Mouse (Mus musculus): ENCODE data around the gene Zfp472.
A peak's percentile ranks its signal among the peaks of the same experiment; 100 is the strongest.

Gene Zfp472

DNA sequence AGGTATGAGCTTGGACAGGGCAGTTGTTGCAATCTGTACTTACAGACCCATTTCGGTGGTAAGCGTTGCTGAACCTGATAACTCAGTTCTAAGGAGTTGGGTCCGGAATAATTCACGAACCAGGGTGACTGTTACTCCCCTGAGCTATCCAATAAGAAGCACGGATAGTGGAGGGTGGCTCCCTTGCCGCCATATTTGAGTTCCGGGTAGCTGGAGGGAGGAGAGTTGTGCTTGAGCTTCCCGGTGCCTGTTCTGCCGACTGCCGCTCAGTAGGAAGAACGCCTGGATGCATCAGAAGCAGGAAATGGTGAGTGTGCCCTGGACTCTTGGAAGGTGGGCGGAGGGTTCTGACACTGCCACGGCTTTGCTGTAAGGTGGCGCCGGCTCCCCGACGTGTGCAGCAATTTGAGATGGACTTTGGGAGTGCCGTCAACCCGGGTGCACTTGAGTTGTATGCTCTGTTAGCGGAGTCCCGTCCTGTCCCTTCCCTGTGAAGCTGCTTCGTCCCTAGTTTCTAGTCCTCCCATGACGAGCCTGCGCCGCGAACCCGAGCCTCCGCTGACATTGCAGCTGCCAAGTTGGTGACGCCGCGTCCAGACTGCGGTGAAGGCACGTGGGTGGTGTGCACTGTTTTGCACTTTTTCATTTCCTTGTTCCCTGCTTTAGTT, at the start of gene Zfp472:
TSS of gene Zfp472 (plus strand) at position 192 of the 668 bp plus-strand sequence.
- peak; percentile 85 to 92 for DNase-seq

DNA sequence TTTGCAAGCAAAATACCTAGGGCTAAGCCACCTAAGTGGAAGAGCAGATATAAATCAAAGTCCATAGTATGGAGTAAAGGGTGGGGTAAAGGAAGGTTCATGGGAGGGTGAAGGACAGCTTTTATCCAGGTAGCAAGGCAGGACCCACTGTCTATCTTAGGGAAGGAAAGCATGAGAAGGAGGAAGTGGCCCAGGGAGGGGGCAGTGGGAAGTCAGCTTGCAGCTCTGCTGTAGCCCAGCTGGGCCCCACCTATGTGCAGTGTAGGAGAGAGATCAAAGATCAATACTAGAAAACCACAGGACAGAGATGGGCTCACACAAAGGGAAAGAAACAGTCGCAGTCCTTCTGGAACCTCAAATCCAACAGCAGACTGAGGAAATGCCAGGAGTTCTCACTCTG, 49.5 kb upstream of the Zfp472 start:
- DNase-seq, result no peak

DNA sequence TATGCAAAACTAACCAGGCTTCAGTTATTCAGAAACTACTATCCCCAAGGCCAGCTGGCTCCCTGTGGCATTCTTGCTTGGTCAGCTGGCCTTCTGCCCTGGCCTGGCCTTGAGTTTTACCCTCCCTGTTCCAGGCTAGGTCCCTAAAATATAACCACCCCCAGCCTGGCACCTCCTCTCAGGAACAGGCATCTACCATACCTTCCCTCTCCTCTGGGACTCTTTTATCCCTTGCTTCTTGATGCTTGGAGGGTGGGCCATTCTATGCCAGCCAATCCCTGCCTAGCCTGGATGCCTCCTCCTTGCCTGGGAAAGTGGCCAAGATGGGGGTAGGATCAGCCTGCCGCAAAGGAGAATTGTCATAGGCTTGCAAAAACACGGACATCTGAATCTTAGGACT, 48.5 kb upstream of the Zfp472 start, which contains the start of gene Cyp4f14:
TSS of gene Cyp4f14 (minus strand) at position 212 of the 400 bp plus-strand sequence.
- peak; percentile 45 for DNase-seq

DNA sequence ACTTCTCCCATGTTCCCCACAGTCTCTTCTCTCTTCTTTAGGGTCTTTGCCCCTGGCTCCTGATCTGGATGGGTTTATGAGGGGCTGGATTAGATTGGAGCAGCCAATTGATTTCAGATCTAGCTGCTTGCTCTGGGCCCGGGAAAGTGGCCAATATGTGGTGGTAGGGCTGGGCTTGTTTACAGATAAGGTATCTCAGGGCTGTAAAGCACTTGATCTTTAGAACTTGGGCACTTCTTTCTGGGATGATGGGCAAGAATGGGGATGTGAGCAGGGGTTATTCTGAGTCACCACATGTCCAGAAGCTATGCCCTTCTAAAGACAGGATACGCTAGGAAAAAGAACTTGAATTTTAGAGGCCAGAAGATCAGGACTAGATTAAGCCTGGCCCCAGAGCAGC, 46.5 kb upstream of the Zfp472 start:
- DNase-seq, result no peak

DNA sequence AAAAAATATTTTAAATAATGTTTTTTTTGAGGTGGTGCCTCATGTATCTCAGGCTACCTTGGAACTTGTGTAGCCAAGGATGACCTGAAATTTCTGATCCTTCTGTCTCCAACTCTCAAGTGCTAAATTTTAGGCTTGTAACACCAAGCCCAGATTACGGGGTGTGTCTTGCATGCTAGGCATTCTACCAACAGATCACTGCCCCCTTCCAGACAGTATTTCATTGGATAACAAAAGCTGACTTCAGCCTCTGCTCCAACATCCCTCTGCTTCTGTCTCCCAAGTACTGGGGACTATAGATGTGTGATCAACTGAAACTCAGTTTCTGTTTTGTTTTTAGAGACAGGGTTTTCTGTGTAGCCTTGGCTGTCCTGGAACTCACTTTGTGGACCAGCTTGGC, 41.9 kb upstream of the Zfp472 start:
- DNase-seq, result no peak

DNA sequence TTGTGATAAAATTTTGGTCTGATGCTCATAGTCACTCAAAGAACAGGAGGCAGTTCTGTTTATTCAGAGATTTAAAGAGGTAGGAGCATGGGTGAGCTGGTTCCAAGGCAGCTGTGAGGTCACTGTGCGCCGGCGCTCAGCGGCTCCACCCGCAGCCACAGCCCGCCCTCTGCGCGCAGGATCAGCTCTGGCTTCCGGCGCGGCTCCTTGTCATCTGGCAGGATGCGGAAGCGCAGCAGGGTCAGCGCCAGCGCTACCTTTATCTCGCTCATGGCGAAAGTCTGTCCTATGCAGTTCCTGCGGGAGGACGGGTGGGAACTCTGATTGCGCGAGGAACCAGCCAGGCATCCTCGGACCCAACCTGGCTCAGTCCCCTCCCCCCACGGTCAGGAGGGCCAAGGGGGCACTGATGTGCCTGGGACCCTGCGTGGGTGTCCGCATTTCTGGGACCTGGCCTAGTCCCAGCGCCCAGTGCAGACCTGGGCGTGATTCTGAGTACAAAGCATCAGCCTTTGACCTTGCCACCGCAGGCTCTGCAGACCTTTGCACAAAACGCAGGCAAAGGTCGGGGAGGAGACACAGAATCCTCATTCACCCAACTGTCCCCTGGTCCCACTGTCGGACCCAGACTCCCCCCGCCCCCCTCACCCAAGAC, 40.8 kb upstream of the Zfp472 start:
- peak; percentile 69 to 77 for DNase-seq

DNA sequence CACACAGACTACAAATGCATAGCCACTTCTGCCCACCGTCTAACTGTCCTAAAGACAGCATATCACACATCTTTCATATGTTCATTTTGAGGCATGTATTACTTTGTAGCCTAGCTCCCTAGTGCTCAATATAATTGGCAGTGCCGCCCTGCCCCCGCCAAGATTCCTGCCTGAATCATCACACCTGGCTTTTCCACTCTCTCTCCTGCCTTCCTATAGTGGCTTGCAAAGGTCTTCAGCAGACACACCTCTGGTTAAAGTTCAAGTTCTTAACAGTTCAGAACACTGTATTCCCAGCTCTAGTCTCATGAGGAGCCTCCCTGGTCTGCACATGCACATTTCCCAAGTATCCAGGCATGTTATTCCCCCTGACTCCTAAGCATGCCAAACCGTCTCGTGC, 37.8 kb upstream of the Zfp472 start:
- no peak for DNase-seq

DNA sequence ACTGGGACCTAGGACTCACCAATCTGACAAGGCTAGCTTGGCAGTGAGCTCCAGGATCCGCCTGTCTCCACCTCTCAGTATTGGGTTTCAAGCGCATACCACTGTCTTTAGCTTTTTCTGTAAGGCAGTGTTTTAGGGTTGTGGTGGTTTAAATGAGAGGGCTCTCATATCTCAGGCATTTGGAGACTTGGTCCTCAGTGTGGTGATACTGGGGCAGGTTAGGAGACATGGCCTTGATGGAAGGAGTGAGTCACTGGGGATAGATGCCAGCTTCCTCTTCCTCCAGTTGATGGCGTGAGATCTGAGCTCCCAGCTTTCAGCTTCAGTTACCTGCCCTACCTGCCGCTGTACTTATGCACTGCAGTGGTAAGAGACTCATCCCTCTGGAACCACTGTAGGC, 25.8 kb upstream of the Zfp472 start:
- no peak for DNase-seq

DNA sequence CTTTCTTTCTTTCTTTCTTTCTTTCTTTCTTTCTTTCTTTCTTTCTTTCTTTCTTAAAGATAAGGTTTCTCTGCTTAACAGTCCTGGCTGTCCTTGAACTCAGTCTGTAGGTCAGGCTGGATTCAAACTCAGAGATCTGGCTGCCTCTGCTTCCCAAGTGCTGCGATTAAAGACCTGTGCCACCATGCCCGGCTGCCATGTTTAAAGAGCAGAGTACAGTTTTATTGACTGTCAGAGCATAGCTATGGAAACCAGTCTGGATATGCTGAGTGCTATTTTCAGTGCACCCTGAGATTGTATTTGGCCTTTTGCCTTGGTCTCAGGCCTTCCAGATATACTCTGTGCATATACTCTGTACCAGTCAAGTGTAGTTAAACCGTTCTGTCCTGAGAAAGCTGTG, 22.0 kb upstream of the Zfp472 start:
- DNase-seq, result no peak

DNA sequence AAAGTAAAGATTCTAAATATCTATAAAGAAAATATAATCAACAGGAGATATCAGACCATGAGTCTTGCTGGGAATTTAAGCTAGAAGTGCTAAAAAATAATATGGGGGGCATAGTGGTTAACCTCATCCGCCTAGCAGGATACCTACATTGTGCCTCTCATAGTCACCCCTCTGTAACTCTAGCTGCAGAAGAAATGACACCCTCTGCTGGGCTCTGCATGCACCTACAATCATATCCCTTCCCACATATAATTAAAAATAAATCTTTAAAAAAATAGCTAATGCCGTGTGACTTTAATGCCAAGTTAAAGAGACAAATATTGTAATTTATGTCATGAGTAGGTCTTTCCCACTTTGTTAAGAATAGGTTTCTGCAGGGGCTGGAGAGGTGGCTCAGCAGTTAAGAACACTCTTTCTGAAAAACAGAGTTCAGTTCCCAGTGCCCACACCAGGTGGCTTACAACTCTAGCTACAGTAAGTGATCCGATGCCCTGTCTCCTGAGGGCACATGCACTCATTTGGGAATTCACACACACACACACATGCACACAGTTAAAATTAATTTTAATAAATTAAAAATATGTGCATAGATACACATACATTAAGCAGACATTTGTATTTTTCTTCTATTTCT, 21.1 kb upstream of the Zfp472 start:
- no peak for DNase-seq

DNA sequence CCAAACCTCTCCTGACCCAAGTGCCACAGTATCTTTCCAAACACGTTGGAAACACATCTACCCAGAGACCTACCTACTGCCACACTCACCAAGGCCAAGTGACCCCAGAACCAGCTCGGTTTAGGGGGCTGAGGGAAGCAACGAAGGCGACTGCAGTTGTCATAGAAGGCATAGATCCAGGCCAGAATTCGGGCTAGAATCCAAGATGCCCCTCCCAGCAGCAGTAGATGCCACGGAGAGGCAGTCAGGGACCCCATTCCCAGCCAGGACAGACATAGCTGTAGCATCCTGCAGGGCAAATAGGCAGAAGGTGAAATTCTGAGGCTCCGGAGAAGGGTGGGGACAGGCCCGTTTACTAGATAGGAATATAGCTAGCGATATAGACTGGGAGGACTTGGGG, 18.9 kb upstream of the Zfp472 start:
- no peak for DNase-seq

DNA sequence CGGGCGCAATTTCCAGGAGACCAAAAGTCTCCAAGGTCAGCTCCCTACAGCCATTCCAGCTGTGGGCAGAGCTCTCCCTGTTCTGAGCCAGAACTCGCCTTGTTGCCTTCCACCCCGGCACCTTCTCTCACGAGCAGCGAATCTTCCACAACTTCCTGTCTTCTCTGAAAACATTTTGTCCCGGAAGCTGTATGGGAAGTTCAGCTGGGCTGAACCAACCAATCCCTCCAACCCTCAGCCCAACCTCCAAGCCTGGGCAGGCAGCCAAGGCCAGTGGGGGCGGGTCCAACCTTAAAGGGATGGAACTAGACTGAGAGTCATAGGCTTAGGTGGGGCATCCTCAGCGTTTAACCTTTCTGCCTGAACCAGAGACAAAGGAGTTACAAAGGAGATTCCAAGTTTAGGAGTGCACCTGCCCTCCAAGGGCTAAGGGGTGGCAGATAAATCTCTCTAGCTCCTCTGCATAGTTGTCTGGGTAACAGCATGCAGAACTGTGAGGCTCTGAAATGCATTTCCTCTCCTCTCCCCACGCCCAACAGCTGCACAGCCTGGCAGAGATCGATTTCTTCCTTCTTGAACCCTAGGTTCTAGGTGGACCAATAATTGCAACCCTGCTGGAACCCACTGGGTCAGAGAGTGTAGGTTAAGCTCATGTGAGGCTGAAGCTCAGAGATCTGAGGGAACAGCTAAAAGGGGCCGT, 18.2 kb upstream of the Zfp472 start, which contains the start of gene Cyp4f13:
TSS of gene Cyp4f13 (minus strand) at position 188 of the 700 bp plus-strand sequence.
- DNase-seq, result peak; percentile 89 to 95

DNA sequence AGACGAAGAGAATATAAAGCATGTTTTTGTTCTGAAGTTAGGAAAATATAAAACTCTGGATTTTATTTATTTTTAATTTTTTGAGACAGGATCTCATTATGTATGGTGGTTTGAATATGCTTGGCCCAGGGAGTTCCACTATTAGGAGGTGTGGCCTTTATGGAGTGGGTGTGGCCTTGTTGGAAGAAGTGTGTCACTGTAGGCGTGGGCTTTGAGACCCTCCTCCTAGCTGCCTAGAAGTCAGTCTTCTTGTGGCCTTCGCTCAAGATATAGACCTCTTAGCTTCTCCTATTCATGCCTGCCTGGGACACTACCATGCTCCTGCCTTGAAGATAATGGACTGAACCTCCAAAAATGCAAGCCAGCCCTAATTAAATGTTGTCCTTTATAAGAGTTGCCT, 15.5 kb upstream of the Zfp472 start:
- no peak for DNase-seq

DNA sequence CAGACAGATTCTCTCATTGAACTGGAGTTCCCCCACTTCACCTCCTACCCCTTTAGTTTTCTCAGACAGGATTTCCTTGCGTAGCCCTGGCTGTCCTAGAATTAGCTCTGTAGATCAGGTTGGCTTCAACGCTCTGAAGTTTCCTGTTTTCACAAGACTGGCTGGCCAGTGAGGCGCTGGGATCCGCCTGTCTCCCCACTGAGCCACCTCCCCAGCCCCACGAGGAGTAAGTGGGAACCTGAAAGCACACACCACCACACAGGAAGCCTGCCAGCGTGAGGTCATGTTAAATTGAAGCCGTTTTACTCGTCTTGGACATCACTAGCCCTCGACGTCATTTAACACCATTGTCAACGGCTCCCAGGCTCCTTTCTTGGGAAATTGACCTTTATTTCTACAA, 14.6 kb upstream of the Zfp472 start:
- no peak for DNase-seq

DNA sequence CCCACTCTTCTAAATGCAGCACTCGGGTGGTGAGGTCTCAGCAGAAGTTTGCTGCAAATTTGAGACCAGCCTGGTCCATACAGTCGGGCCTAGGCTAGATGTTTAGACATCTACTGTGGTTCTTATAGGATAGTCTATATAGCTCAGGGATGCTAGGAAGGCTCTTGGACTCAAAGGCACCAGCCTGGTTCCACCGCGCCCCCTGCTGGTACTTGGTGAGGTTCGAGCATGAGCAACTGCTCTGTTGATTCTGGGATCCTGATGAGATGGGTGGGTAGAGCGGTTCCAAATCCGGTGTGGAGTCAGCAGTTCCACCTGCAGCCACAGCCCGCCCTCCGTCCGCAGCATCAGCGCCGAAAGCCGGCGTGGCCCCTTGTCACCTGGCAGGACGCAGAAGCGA, 14.2 kb upstream of the Zfp472 start:
- peak; percentile 86 to 91 for DNase-seq

DNA sequence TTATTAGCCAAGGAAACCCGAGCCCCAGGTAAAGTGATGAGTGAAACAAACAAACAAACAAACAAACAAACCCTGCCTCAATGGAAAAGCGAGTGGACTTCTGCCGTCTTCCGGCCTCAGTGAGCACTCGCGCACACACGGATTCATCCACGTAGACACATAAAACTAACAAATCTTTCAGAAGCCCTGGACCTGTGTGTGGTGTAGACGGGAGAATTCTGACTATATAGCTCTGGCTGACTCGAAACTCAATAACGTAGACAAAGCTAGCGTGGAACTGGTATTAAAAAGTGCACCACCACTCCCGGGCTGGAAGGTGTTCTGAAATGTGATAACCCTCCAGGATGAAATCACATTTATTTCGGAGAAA, 376 bp upstream of the Zfp472 start:
- DNase-seq, result peak in 1 of 2 experiments; percentile 12

DNA sequence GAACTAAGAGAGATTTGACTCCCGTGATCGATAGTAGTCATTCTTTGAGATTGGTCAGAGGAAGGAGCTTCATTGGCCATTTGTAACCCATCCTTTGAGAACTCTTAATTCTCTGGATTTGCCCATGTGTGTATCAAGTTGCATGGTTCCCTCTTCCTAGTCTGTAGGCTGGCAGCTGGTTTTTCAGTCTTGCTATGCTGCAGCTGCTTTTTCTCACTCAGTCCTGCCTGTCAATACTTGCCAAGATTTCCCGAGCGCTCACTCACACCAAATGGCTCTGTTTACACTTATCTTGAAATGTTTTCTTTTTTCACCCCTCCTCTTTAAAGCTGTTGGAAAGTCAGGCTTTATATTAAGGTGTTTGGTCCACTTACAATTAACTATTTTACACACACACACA, 15.7 kb downstream of the Zfp472 start:
- no peak for DNase-seq

DNA sequence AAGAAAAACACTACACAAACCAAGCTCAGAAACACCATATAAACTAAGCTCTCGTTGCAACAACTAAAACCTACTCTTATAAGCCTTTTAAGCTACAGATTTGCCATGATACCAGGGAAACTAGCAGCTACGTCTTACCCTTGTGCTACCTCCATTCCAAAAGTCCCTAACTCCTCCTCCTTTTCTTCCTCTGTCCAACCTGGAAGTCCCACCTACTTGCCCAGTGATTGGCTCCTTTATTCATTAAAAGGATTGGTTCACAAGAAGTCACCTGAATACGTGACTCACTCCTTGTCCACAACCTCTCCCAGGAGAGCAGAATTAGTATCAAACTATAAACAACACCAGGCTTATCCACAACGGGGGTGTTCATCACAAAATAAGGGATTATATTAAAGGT, 20.7 kb downstream of the Zfp472 start:
- no peak for DNase-seq

DNA sequence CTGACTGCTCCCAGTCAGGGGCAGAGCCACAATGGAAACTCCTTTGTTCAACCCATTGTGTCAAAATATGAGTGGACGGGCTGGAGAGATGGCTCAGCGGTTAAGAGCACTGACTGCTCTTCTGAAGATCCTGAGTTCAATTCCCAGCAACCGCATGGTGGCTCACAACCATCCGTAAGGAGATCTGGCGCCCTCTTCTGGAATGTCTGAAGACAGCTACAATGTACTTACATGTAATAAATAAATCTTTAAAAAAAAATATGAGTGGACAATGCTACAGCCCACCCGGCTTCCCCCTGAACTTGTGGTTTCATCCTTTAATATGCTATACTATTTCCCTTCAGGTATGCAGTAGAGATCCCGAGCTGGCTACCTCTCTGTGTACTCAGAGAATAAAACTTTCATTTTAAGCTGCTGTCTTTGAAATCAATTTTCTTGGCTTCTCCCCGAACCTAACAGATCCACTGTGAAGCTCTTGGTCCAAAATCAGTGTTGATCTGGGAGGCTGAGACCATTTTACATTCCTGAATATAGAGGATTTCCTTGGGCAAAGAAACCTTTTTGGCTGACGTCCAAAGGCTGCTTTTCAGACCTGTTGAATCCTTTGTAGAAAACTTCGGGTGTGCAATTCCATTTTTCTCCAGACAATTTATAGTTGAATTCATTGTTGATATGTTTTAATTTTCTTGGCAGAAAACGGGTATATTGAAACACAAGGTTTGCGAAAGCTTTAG, 26.5 kb downstream of the Zfp472 start:
- no peak for DNase-seq

DNA sequence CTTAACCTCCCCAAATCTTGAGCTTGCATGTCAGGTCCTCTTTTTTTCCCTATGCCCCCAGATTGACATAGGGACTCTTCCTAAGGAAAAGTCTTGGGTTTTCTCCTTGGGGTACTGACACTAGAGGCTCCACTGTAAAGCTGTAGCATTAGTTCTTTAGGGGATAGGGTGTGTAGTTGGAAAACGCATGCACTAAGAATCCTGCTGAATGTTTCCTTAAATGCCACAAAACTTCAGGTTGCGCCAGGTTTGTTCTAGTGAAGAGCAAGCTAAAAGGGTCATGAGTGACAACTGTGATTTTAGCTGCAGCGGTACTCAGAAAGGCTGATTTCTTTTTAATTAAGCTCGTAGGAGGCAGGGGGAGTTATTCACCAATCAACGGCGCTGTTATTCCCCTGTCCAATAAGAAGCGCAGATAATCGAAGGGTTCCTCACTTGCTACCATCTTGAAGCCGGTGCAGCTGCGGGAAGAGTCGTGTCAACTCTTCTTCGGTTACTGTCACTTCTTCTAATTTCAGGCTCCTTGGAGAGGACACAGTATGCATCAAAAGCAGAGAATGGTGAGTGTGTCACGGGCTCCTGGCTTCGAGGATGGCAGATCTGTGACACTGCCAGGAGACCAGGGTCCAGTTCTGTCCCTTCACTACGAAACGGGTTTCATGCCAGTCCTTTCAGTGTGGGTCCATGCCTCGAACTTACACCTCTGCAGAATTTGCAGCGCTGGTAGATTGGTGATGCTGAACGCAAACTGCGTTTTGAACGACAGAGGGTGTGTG, 27.3 kb downstream of the Zfp472 start, which contains the start of gene Zfp952:
TSS of gene Zfp952 (plus strand) at position 431 of the 776 bp plus-strand sequence.
- peak; percentile 76 to 86 for DNase-seq

DNA sequence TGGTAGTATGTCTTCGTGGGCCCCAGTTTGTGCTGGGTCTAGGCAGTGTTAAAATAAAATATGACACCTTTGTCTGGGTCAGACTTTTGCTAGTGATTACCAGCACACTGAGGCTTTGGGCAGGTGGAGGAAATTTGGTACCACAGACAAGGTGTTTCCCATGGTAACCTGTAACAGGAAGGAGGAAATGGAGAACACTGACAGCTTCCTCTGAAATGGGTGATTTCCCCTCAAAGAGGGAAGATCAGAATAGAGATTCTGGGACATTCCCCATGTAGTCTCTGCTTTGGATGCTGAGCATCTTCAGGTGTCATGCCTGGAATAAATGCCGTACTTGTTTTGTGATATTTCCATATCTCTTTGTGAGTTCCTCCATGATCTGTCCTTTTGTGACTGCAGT, 32.9 kb downstream of the Zfp472 start:
- DNase-seq, result no peak

DNA sequence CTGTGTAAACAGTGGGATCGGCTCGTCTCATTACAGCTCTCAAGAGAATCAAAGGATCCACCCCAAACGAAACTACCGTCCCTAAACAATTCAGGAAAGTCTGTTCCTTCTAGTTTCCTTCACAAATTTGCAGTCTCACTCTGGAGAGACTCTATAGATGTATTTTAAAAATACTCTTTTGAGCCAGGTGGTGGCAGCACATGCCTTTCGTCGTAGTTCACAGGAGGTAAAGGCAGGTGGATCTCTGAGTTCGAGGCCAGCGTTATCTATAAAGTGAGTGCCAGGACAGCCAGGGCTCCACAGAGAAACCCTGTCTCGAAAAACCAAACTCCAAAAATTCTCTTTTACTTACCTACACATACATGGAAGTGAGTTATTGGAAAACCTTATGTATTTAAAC, 42.7 kb downstream of the Zfp472 start:
- DNase-seq, result no peak

All from cerebellum, postnatal 36 days (tissue).